Mouse (Mus musculus) megakaryocyte-erythroid progenitor cell, adult 5-6 weeks (primary cell): Measurements from ENCODE around the gene Tcf25. TPM values are rescaled to one million over a fixed set of nuclear protein-coding genes. Genes with fewer than 3 reads are reported as not detected.
"Not testable (repeated sequence)": the region's sequence is repeated elsewhere in the genome, so short reads cannot be mapped to it uniquely, and the experiment has no call there.

Experiments
- ATAC-seq: replicated peaks from 2 replicates; pipeline ENCODE4 v1.8.0; 2016; ENCODE audit warnings: mild to moderate bottlenecking, inconsistent platforms; ENCODE audit not compliant: severe bottlenecking, poor library complexity, low FRiP score, low TSS enrichment
- total RNA-seq, 2 experiments: library from RNA; stranded (forward) in 1 of 2; stranded (reverse) in 1 of 2; fragments of 200-1000, 215-1000 nt in 1 of 2; fragments of >200 nt in 1 of 2; fragmentation: Nextera tagmentation in 1 of 2; gene quantifications; 2 replicates each; pipeline ENCODE4 v1.2.3; 2014 to 2017

Gene Tcf25
- total RNA-seq, 2 experiments from 2014 or later: 104 to 140 TPM

DNA sequence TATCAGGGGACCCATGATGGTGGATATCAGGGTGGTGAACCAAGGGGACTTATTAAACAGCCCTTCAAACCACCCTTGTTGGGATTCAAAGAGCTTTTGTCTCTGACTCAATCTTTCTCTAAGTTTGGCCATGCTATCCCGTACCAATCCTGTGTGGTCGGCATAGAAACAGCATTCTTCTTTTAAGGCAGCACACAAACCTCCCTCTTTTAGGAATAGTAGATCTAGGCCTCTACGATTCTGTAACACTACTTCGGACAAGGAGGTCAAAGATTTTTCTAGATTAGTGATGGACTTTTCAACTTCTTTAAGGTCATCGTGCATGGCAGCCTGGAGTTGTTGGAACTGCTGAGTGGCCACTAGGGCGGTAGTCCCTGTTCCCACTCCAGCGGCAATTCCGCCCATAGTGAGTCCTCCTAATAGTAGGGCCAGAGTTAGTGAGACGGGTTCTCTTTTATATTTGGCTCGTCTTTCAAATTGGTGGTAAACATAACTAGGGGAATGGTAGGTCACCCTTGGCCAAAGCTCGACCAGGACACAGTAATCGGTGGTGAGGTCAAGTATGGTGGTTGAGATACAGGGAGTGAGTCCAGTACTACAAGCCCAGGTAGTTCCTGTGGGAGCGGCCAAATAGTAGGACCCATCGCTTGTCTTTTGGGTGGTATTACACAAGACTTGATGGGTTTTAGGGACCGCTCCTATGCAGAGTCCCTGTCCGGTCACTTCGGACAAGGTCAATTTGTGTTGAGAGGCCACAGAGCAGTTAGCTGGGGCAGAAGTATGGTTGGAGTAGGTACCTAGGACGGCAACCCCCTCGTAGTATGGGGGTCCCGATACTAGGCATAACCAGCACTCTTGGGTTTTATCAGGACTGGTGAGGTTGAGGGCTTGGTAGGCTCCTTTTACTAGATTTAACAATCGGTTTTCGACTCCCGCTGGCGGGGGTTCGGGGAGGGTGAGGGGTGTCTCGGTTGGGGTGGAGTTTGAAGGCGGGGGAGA lies 53.3 kb downstream of the Tcf25 start:
- ATAC-seq: no peak

- ATAC-seq: no peak
Observed at GRCm38 (mm10) chr8:123427639-123428275, 54.2 kb downstream of the Tcf25 start.

DNA sequence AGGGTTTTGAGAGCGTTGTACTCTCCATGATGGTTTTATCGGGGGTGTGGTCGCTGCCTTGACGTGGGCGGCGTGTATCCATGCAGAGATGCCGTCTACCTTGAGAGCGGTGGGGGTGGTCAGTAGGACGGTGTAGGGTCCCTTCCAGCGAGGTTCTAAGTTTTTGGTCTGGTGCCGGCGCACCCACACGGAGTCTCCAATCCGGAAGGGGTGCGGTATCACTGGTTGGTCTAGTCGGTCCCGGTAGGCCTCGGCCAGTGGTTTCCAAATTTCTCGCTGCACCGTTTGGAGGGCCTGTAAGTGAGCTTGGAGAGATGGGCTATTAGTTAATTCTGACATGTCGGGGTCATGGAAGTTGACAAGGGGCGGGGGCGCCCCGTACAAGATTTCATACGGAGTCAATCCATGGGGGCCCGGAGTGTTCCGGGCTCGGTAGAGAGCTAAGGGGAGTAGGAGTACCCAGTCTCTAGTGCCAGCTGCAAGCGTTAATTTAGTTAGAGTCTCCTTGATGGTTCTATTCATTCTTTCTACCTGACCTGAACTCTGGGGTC lies 54.9 kb downstream of the Tcf25 start:
- no peak for ATAC-seq

DNA sequence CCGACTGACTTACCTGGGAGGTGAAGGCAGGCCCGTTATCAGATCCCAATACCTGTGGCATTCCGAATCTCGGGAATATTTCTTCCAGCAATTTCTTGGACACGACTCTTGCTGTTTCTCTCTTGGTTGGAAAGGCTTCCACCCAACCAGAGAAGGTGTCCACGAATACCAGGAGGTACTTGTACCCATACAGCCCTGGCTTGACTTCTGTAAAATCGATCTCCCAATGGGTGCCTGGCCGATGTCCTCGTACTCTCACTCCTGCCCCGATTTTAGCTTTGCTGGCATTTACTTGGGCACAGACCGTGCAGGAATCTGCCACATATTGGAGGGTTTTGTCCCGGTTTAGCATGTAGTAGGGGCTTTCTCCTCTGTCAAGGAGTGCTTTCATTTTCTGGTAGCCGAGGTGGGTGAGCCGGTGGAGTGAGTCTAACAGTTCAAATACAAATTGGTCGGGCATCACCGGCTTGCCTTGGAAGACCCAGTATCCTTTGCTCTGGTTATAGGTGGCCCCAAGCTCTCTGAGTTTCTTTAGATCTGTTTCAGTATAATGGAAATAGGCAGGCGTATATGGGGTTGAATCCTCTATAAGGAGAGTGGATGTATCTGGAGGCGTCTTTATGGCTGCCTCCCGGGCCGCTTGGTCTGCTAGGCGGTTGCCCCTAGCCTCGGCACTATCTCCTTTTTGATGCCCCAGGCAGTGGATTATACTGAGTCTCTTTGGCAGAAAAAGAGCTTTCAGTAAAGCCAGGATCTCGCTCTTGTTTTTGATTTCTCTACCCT lies 55.6 kb downstream of the Tcf25 start:
- no peak for ATAC-seq

- ATAC-seq: not testable (repeated sequence)
Observed at GRCm38 (mm10) chr8:123429722-123430013, 56.1 kb downstream of the Tcf25 start.

DNA sequence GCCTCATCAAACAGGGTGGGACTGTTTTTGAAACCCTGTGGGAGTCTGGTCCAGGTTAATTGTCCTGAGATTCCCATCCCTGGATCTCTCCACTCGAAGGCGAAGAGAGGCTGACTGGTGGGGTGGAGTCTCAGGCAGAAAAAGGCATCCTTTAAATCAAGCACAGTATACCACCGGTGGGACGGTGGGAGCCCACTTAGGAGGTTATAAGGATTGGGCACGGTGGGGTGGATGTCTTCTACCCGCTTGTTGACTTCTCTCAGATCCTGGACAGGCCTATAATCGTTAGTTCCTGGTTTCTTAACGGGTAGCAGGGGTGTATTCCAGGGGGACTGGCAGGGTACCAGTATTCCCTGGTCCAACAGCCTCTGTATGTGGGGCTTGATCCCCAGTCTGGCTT lies 57.4 kb downstream of the Tcf25 start:
- ATAC-seq: not testable (repeated sequence)

- ATAC-seq: no peak
Observed at GRCm38 (mm10) chr8:123431616-123432365, 58.2 kb downstream of the Tcf25 start.

GRCm38 (mm10) chr8:123432381-123432780 lies 58.8 kb downstream of the Tcf25 start:
- ATAC-seq: no peak

- ATAC-seq: not testable (repeated sequence)
Observed at GRCm38 (mm10) chr8:123433241-123433974, 59.9 kb downstream of the Tcf25 start.

- ATAC-seq: no peak
Observed at GRCm38 (mm10) chr8:123441788-123442187, 68.2 kb downstream of the Tcf25 start.

DNA sequence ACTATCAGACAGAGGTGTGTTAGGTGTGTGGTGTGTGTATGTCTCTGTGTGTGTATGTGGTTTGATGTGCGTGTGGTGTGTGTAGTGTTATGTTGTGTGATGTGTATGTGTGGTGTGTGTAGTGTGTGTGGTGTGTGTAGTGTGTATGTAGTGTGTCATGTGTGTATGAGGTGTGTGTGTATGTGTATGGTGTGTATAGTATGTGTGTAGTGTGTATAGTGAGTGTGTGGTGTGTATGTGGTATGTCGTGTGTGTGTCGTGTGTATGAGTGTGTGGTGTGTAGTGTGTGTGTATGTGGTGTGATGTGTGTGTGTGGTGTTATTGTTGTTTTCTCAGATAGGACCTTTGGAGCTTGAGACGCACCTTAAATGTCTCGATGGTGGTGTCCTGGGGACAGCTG lies 68.8 kb downstream of the Tcf25 start:
- no peak for ATAC-seq

- ATAC-seq: peak; percentile 92
Observed at GRCm38 (mm10) chr8:123442871-123443575, 69.5 kb downstream of the Tcf25 start.

DNA sequence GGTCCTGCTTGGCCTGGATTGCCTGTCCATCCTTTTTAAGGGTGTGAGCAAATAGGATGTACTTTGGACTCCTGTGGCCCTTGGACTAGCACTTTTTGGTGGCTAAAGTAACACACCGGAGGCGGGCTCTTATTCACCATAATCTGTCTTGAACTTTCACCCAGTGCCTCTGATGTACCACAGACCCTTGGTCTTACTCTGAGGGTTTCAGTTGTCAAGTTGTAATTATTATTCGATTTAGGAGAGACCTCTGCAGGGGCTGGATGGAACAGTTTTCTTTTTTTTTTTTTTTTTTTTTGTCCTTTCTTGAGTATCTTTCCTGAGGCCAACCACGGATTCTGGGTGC lies 70.0 kb downstream of the Tcf25 start:
- ATAC-seq: 0 out of 2 replicates have a peak, but pooled peaks have one; percentile 3

GRCm38 (mm10) chr8:123444131-123444530 lies 70.6 kb downstream of the Tcf25 start:
- no peak for ATAC-seq

GRCm38 (mm10) chr8:123445981-123446380 lies 72.4 kb downstream of the Tcf25 start:
- ATAC-seq: no peak

GRCm38 (mm10) chr8:123446799-123447198 lies 73.2 kb downstream of the Tcf25 start:
- no peak for ATAC-seq

DNA sequence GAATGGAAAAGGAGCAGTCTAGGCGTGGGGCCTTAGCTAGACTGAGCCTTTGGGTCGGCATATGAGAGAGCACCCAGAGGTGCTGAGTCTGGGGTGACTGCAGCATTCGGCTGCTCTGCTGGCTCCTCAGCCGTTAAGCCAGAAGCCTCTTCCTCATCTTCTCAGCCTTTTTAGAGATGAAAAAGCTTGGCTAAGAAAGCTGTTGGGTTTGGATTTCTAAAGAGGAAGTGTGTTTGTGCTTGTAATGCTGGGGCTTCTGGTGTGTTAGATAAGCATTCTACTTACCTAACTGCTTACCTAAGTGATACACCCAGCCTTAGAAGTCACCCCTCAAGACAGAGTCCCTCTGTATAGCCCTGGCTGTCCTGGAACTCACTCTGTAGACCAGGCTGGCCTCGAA lies 77.2 kb downstream of the Tcf25 start:
- ATAC-seq: peak; percentile 36

DNA sequence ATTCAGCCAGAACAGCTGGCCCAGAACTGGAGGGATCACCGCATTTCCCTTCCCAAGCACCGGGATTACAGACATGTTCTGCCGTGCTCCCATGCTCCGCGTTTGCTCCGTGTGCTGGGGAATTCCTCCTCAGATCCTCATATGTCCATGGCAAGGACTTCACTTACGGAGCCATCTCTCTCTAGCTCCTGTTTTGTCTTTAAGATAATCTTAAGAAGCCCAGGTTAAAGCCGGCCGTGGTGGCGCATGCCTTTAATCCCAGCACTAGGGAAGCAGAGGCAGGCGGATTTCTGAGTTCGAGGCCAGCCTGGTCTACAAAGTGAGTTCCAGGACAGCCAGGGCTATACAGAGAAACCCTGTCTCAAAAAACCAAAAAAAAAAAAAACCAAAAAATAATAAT lies 78.2 kb downstream of the Tcf25 start:
- not testable (repeated sequence) for ATAC-seq
